Mouse (Mus musculus): ENCODE results near the gene Comtd1.

Comtd1 gene

DNA sequence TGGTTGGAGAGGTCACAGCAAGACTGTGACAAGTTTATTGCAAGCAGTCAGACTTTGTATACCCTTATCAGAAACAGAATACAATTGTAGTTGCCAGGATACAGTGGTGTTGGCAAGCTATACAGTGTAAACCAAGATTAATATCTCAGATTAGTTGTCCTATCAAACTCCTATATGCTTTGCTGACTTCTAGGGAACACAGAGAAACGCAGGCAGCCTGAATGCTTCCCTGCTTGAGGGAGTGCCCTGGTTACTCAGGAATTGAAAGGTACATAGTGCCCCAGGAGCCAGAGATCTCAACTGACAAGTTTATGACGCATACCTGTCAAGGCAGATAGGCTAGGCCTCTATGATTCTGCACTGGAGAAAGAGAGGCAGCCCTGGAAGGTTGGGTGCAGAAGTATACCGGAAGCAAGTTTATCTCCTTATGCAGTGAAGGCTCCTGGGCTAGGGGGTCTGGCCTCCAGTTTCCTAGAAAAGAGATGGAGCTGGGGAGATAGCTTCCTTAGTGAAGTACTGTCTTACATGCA is 42.1 kb downstream of the Comtd1 start:
- no peak for DNase-seq (ENCODE audit: low spot score in 2 of 2)

GRCm38 (mm10) chr14:21806203-21806602 is 42.6 kb downstream of the Comtd1 start:
- no peak for DNase-seq (ENCODE audit: low spot score in 2 of 2)

DNA sequence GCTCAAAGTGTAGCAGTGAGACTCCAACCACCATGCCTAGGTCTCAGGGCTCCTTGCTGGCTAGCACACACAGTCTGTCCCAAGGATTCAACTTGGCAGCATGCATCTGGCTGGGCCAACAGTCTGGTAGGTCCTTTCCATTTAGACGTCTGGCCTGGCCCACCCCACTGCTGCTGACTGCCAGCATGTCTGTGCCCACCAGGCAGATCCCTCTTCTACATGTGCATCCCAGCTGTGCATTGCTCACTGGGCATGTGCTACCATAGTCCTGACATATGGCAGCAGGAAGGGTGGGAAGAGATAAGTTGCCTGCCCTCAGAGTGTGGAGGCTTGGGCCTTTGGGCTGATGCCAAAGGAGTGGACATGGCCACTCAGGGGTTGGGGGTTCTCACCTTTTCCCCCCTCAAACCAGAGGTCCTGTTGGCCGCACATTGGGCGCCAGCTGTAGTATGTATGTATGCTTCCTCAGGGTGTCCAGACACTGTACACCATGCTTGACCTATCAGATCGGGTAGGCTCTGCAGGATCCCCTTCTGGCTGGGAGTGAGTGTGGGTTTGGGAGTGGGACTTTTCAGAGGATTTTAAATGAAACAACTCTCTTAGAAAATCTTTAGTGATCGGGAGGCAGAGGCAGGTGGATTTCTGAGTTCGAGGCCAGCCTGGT is 46.1 kb downstream of the Comtd1 start:
- no peak for DNase-seq (ENCODE audit: low spot score in 2 of 2)

DNA sequence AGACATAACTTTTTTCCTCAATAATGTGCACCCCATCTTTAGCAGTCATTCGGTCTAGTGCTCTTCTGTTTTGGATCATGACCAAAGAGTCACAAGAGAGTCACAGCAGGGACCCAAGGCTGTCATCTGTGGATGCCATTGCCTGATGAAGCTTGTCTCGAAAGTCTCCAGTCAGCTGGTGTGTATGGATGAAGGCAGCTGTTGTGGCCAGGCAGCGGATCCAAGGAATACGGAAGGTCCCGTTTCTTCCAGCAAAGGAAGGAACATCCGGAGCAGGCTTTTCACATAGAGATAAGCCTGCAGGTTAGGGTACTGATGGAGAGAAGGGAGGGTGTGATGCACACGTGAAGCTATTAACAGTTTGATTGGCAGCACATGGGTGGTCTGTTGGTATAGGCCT is 47.2 kb downstream of the Comtd1 start:
- DNase-seq (ENCODE audit: low spot score in 2 of 2): no peak

DNA sequence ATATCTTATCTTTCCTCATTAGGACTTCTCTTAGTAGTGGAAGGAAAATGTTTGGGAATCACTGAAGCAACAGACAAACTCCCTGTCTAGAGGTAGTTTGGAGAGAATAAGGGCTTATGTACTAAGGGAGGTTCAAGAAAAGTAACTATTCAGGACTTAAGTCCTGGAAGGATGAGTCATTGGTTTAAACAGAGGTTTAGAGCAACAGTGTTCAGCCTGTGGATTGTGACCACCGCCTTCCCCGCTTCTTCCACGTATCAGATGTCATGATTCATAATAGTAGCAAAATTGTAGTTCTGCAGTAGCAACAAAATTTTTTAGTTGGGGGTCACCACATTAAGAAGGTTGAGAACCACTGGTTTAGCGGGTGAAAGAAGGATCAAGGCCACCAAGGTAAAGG is 48.1 kb downstream of the Comtd1 start:
- DNase-seq (ENCODE audit: low spot score in 2 of 2): no peak
